Comparison of ENCODE assay signal across 8 mouse cellular contexts in the genomic region with DNA sequence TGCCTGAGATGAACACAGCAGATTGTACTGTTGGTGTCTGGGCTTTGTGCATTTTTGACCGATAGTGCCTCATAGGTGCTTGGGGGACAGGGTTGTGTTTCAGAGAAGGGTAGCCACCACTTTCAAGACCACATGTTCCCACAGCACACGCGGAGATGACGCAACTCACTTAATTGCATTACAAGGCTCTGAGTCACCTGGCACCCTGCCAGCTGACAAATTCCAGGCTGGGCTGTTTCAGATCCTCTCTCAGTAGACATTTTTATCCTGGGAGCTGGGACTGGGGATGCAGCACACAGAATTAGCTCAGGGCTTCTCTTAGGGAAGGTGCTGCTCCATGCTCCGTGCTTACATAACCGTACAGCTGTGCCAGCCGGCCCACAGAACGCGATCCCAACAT.
DNase-seq lines count a peak whose midpoint lies in the region; ATAC-seq and TF ChIP-seq lines count a peak whose summit lies in the region.

No protein-coding gene starts in this region.

- TF ChIP-seq CTCF in heart, postnatal 0 days (IDR thresholded peaks at IDR 0.05; ENCODE audit: low read depth) = no peak

- ATAC-seq in forebrain, embryonic 16.5 days = peak; percentile 68
- peak; percentile 84 for ATAC-seq in heart, postnatal 0 days (ENCODE audit: insufficient read depth, low read depth)
- peak; percentile 91 for ATAC-seq in lung, embryonic 15.5 days (ENCODE audit: borderline replicate concordance, extremely low read depth, low FRiP score, low TSS enrichment)
- no peak for ATAC-seq in inflammation-experienced regulatory T-cells, adult 6 months

- H3K4me3 ChIP-seq in forebrain, embryonic 16.5 days (replicated peaks; ENCODE audit: low read length) = no peak overlapping the region
- H3K4me3 ChIP-seq in heart, postnatal 0 days (ENCODE audit: low read depth, low read length) = peak overlapping the region; percentile 6; the same call in 1 of the 2 replicates
- H3K4me3 ChIP-seq in lung, embryonic 15.5 days = no peak overlapping the region; the same call in 1 of the 2 replicates

- peaks cover 10% of the 10 kb centered on the region for H3K4me1 ChIP-seq in forebrain, embryonic 16.5 days (replicated peaks; ENCODE audit: control insufficient read depth, insufficient read depth, low read length)
- H3K4me1 ChIP-seq in heart, postnatal 0 days (ENCODE audit: control insufficient read depth, insufficient read depth) = peaks cover 17% of the 10 kb centered on the region
- peaks cover 18% of the 10 kb centered on the region for H3K4me1 ChIP-seq in lung, embryonic 15.5 days

- H3K9ac ChIP-seq in forebrain, embryonic 16.5 days (replicated peaks; ENCODE audit: low read depth, low read length) = no peak overlapping the region
- H3K9ac ChIP-seq in heart, postnatal 0 days (replicated peaks; ENCODE audit: low read depth, low read length) = no peak overlapping the region
- H3K9ac ChIP-seq in lung, embryonic 15.5 days = no peak overlapping the region

- peak overlapping the region; percentile 32 for H3K4me2 ChIP-seq in forebrain, embryonic 16.5 days (ENCODE audit: low read length)
- peak overlapping the region; percentile 49 for H3K4me2 ChIP-seq in heart, postnatal 0 days (ENCODE audit: low read depth, low read length)
- peak overlapping the region; percentile 43 for H3K4me2 ChIP-seq in lung, embryonic 15.5 days

- H3K36me3 ChIP-seq in forebrain, embryonic 16.5 days (ENCODE audit: control insufficient read depth, insufficient read depth) = no peaks in the 10 kb centered on the region
- no peaks in the 10 kb centered on the region for H3K36me3 ChIP-seq in heart, postnatal 0 days (replicated peaks; ENCODE audit: control insufficient read depth, insufficient read depth, low read length)
- no peaks in the 10 kb centered on the region for H3K36me3 ChIP-seq in lung, embryonic 15.5 days

- H3K27ac ChIP-seq in forebrain, embryonic 16.5 days (ENCODE audit: low read length) = no peak overlapping the region
- peak overlapping the region; percentile 14; the same call in 1 of the 2 replicates for H3K27ac ChIP-seq in heart, postnatal 0 days (ENCODE audit: low read depth)
- H3K27ac ChIP-seq in lung, embryonic 15.5 days = peak overlapping the region; percentile 67

- 0 out of 2 replicates have a peak, but pooled peaks cover 3% of the 10 kb centered on the region for H3K9me3 ChIP-seq in forebrain, embryonic 16.5 days (ENCODE audit: control insufficient read depth, low read length)
- no peaks in the 10 kb centered on the region for H3K9me3 ChIP-seq in heart, postnatal 0 days (replicated peaks; ENCODE audit: control insufficient read depth, low read length)
- no peaks in the 10 kb centered on the region for H3K9me3 ChIP-seq in lung, embryonic 15.5 days

- peak; percentile 84 for DNase-seq in ES-CJ7 (ENCODE audit: low read depth, low spot score)
- peak; percentile 86 for DNase-seq in adrenal gland, postnatal 25 days
- peak; percentile 79 for DNase-seq in heart, postnatal 0 days (ENCODE audit: low spot score)
- peak; percentile 72 for DNase-seq in layer of hippocampus, adult 9-10 months (ENCODE audit: low spot score)
- peak; percentile 89 for DNase-seq in right cerebral cortex, postnatal 14 days

- peak; percentile 35; the same call in 1 of the 2 replicates for TF ChIP-seq EP300 in heart, postnatal 0 days (IDR thresholded peaks at IDR 0.05; ENCODE audit: low read depth)

- H3K27me3 ChIP-seq in forebrain, embryonic 16.5 days (replicated peaks; ENCODE audit: control insufficient read depth, insufficient read depth, low read length) = no peaks in the 10 kb centered on the region
- no peaks in the 10 kb centered on the region for H3K27me3 ChIP-seq in heart, postnatal 0 days (ENCODE audit: control insufficient read depth, insufficient read depth, low read length)
- no peaks in the 10 kb centered on the region for H3K27me3 ChIP-seq in lung, embryonic 15.5 days

- 19% methylated on average over 9 of the region's 9 CpGs for WGBS in forebrain, embryonic 16.5 days
- 4% methylated on average over 9 of the region's 9 CpGs for WGBS in heart, postnatal 0 days
- WGBS in lung, embryonic 15.5 days = 22% methylated on average over 9 of the region's 9 CpGs
